Mouse (Mus musculus) retina, adult 2 months (tissue): Measurements from ENCODE around the gene Csnk1g2.
"Not testable (repeated sequence)": the region's sequence is repeated elsewhere in the genome, so short reads cannot be mapped to it uniquely, and the experiment has no call there.

Experiments
- DNase-seq: peaks from one replicate; pipeline ENCODE4 v3.0.0-alpha.2; 2012; ENCODE audit warnings: low read depth, low spot score

Gene Csnk1g2

GRCm38 (mm10) chr10:80623457-80624191, 986 bp downstream of the Csnk1g2 start:
- no peak for DNase-seq

GRCm38 (mm10) chr10:80625764-80626163, 3.1 kb downstream of the Csnk1g2 start:
- no peak for DNase-seq

- DNase-seq = no peak
Observed at GRCm38 (mm10) chr10:80627685-80628084, 5.0 kb downstream of the Csnk1g2 start.

GRCm38 (mm10) chr10:80628925-80629324, 6.3 kb downstream of the Csnk1g2 start:
- no peak for DNase-seq

- no peak for DNase-seq
Observed at GRCm38 (mm10) chr10:80635345-80635744, 12.7 kb downstream of the Csnk1g2 start.

- no peak for DNase-seq
Observed at GRCm38 (mm10) chr10:80646936-80647335, 24.3 kb downstream of the Csnk1g2 start.

- DNase-seq = not testable (repeated sequence)
Observed at GRCm38 (mm10) chr10:80649910-80650309, 27.3 kb downstream of the Csnk1g2 start.

GRCm38 (mm10) chr10:80650392-80650791, 27.8 kb downstream of the Csnk1g2 start:
- no peak for DNase-seq

GRCm38 (mm10) chr10:80653156-80653720, 30.6 kb downstream of the Csnk1g2 start:
- no peak for DNase-seq

- no peak for DNase-seq
Observed at GRCm38 (mm10) chr10:80654866-80655265, 32.2 kb downstream of the Csnk1g2 start.

- no peak for DNase-seq
Observed at GRCm38 (mm10) chr10:80655406-80656129, 32.9 kb downstream of the Csnk1g2 start.

- peak; percentile 95 for DNase-seq
Observed at GRCm38 (mm10) chr10:80656130-80656862, 33.7 kb downstream of the Csnk1g2 start.

- no peak for DNase-seq
Observed at GRCm38 (mm10) chr10:80656863-80657623, 34.4 kb downstream of the Csnk1g2 start, which contains the start of gene Btbd2. Gene Btbd2, minus strand, starts transcription at chr10:80657071.

- no peak for DNase-seq
Observed at GRCm38 (mm10) chr10:80658194-80658840, 35.7 kb downstream of the Csnk1g2 start.

- no peak for DNase-seq
Observed at GRCm38 (mm10) chr10:80658841-80659202, 36.2 kb downstream of the Csnk1g2 start.

GRCm38 (mm10) chr10:80659213-80659612, 36.6 kb downstream of the Csnk1g2 start:
- DNase-seq = peak; percentile 57

- DNase-seq = no peak
Observed at GRCm38 (mm10) chr10:80661149-80661548, 38.5 kb downstream of the Csnk1g2 start.

- no peak for DNase-seq
Observed at GRCm38 (mm10) chr10:80663485-80664196, 41.0 kb downstream of the Csnk1g2 start.

GRCm38 (mm10) chr10:80664197-80665015, 41.8 kb downstream of the Csnk1g2 start:
- no peak for DNase-seq
